Mouse (Mus musculus): ENCODE measurements around the gene Nrap. TPM values are rescaled to one million over a fixed set of nuclear protein-coding genes. Genes with fewer than 3 reads are reported as not detected.

Nrap gene
- polyA plus RNA-seq, 1 experiment from 2014 or later = 0.07 TPM

GRCm38 (mm10) chr19:56349295-56349694 lies 40.5 kb downstream of the Nrap start:
- peaks cover 19% of the 10 kb centered on the region for H3K4me1 ChIP-seq
- H3K36me3 ChIP-seq (replicated peaks) = no peaks in the 10 kb centered on the region
- H3K9me3 ChIP-seq = 0 out of 2 replicates have a peak, but pooled peaks cover 3% of the 10 kb centered on the region
- peaks cover 18% of the 10 kb centered on the region for H3K27me3 ChIP-seq (replicated peaks; ENCODE audit: low read depth, poor library complexity, severe bottlenecking)
- no peak overlapping the region for H3K4me3 ChIP-seq
- peak; percentile 48 for DNase-seq (ENCODE audit: low spot score)
- H3K27ac ChIP-seq (replicated peaks) = no peak overlapping the region
- WGBS = 26% methylated on average over 6 of the region's 6 CpGs

- no peaks in the 10 kb centered on the region for H3K9me3 ChIP-seq
- DNase-seq (ENCODE audit: low spot score) = no peak
- peaks cover 28% of the 10 kb centered on the region for H3K27me3 ChIP-seq (replicated peaks; ENCODE audit: low read depth, poor library complexity, severe bottlenecking)
- H3K36me3 ChIP-seq (replicated peaks) = no peaks in the 10 kb centered on the region
- H3K4me3 ChIP-seq = no peak overlapping the region
- 52% methylated on average over 13 of the region's 13 CpGs for WGBS
- peaks cover 27% of the 10 kb centered on the region for H3K4me1 ChIP-seq
- H3K27ac ChIP-seq (replicated peaks) = no peak overlapping the region
Observed at GRCm38 (mm10) chr19:56346750-56347149, 43.1 kb downstream of the Nrap start.

GRCm38 (mm10) chr19:56346016-56346415 lies 43.8 kb downstream of the Nrap start:
- Histone ChIP-seq H3K4me1 (peaks cover 27% of the 10 kb centered on the region), H3K9me3 (no peaks in the 10 kb centered on the region), H3K27me3 (replicated peaks; ENCODE audit: low read depth, poor library complexity, severe bottlenecking) (peaks cover 28% of the 10 kb centered on the region), H3K27ac (replicated peaks) (no peak overlapping the region), H3K4me3 (no peak overlapping the region), H3K36me3 (replicated peaks) (no peaks in the 10 kb centered on the region)
- DNase-seq (ENCODE audit: low spot score) = no peak
- WGBS = 77% methylated on average over 3 of the region's 3 CpGs

- Histone ChIP-seq H3K9me3 (no peaks in the 10 kb centered on the region), H3K27me3 (replicated peaks; ENCODE audit: low read depth, poor library complexity, severe bottlenecking) (peaks cover 28% of the 10 kb centered on the region), H3K4me1 (peaks cover 16% of the 10 kb centered on the region), H3K36me3 (replicated peaks) (no peaks in the 10 kb centered on the region), H3K4me3 (no peak overlapping the region), H3K27ac (replicated peaks) (peak overlapping the region; percentile 15)
- WGBS = 51% methylated on average over 26 of the region's 26 CpGs
- DNase-seq (ENCODE audit: low spot score) = peak; percentile 47
Observed at GRCm38 (mm10) chr19:56343869-56344563, 45.8 kb downstream of the Nrap start.

GRCm38 (mm10) chr19:56342006-56342405 lies 47.8 kb downstream of the Nrap start:
- no peak overlapping the region for H3K4me3 ChIP-seq
- H3K27ac ChIP-seq (replicated peaks) = no peak overlapping the region
- no peaks in the 10 kb centered on the region for H3K9me3 ChIP-seq
- 89% methylated on average over 8 of the region's 8 CpGs for WGBS
- H3K27me3 ChIP-seq (replicated peaks; ENCODE audit: low read depth, poor library complexity, severe bottlenecking) = peaks cover 28% of the 10 kb centered on the region
- no peak for DNase-seq (ENCODE audit: low spot score)
- peaks cover 16% of the 10 kb centered on the region for H3K4me1 ChIP-seq
- H3K36me3 ChIP-seq (replicated peaks) = no peaks in the 10 kb centered on the region

GRCm38 (mm10) chr19:56336826-56337225 lies 53.0 kb downstream of the Nrap start:
- no peaks in the 10 kb centered on the region for H3K4me1 ChIP-seq

GRCm38 (mm10) chr19:56336321-56336720 lies 53.5 kb downstream of the Nrap start:
- 92% methylated on average over 17 of the region's 17 CpGs for whole genome bisulfite sequencing
- Histone ChIP-seq H3K4me3 (no peak overlapping the region), H3K27me3 (replicated peaks; ENCODE audit: low read depth, poor library complexity, severe bottlenecking) (no peaks in the 10 kb centered on the region; the same call in 1 of the 2 replicates), H3K9me3 (no peaks in the 10 kb centered on the region), H3K36me3 (replicated peaks) (no peaks in the 10 kb centered on the region), H3K27ac (replicated peaks) (no peak overlapping the region), H3K4me1 (no peaks in the 10 kb centered on the region)
- DNase-seq (ENCODE audit: low spot score) = no peak

More at GRCm38 (mm10) chr19:56336826-56337225, 53.0 kb downstream of the Nrap start:
- Histone ChIP-seq H3K4me3 (no peak overlapping the region), H3K36me3 (replicated peaks) (no peaks in the 10 kb centered on the region), H3K27me3 (replicated peaks; ENCODE audit: low read depth, poor library complexity, severe bottlenecking) (no peaks in the 10 kb centered on the region; the same call in 1 of the 2 replicates), H3K27ac (replicated peaks) (no peak overlapping the region), H3K9me3 (no peaks in the 10 kb centered on the region)
- no peak for DNase-seq (ENCODE audit: low spot score)
- WGBS = 80% methylated on average over 12 of the region's 12 CpGs

GRCm38 (mm10) chr19:56326243-56326855 lies 63.5 kb downstream of the Nrap start:
- H3K27me3 ChIP-seq (replicated peaks; ENCODE audit: low read depth, poor library complexity, severe bottlenecking) = peaks cover 20% of the 10 kb centered on the region
- H3K4me1 ChIP-seq = peaks cover 24% of the 10 kb centered on the region
- H3K9me3 ChIP-seq = no peaks in the 10 kb centered on the region
- H3K4me3 ChIP-seq = no peak overlapping the region
- 61% methylated on average over 21 of the region's 21 CpGs for WGBS
- DNase-seq (ENCODE audit: low spot score) = peak; percentile 43
- H3K36me3 ChIP-seq (replicated peaks) = no peaks in the 10 kb centered on the region
- peak overlapping the region; percentile 35; the same call in 1 of the 2 replicates for H3K27ac ChIP-seq (replicated peaks)

- H3K27ac ChIP-seq (replicated peaks) = peak overlapping the region; percentile 35
- no peak overlapping the region for H3K4me3 ChIP-seq
- no peaks in the 10 kb centered on the region for H3K36me3 ChIP-seq (replicated peaks)
- no peaks in the 10 kb centered on the region for H3K9me3 ChIP-seq
- peaks cover 27% of the 10 kb centered on the region for H3K27me3 ChIP-seq (replicated peaks; ENCODE audit: low read depth, poor library complexity, severe bottlenecking)
- WGBS = 71% methylated on average over 10 of the region's 10 CpGs
- H3K4me1 ChIP-seq = peaks cover 31% of the 10 kb centered on the region
- DNase-seq (ENCODE audit: low spot score) = no peak
Observed at GRCm38 (mm10) chr19:56325676-56326075, 64.2 kb downstream of the Nrap start.

- Histone ChIP-seq H3K4me3 (no peak overlapping the region), H3K27me3 (replicated peaks; ENCODE audit: low read depth, poor library complexity, severe bottlenecking) (peaks cover 44% of the 10 kb centered on the region), H3K36me3 (replicated peaks) (no peaks in the 10 kb centered on the region), H3K27ac (replicated peaks) (peak overlapping the region; percentile 26), H3K4me1 (peaks cover 45% of the 10 kb centered on the region), H3K9me3 (no peaks in the 10 kb centered on the region)
- 71% methylated on average over 12 of the region's 12 CpGs for WGBS
- peak; percentile 34 for DNase-seq (ENCODE audit: low spot score)
Observed at GRCm38 (mm10) chr19:56321303-56321920, 68.4 kb downstream of the Nrap start.

GRCm38 (mm10) chr19:56320186-56320860 lies 69.5 kb downstream of the Nrap start:
- no peaks in the 10 kb centered on the region for H3K36me3 ChIP-seq (replicated peaks)
- H3K9me3 ChIP-seq = no peaks in the 10 kb centered on the region
- peak overlapping the region; percentile 40 for H3K4me3 ChIP-seq
- H3K4me1 ChIP-seq = peaks cover 34% of the 10 kb centered on the region
- 20% methylated on average over 26 of the region's 26 CpGs for WGBS
- peak overlapping the region; percentile 82 for H3K27ac ChIP-seq (replicated peaks)
- DNase-seq (ENCODE audit: low spot score) = peak; percentile 72
- H3K27me3 ChIP-seq (replicated peaks; ENCODE audit: low read depth, poor library complexity, severe bottlenecking) = peaks cover 43% of the 10 kb centered on the region

- Histone ChIP-seq H3K36me3 (replicated peaks) (no peaks in the 10 kb centered on the region), H3K27ac (replicated peaks) (peak overlapping the region; percentile 82), H3K4me3 (no peak overlapping the region), H3K9me3 (no peaks in the 10 kb centered on the region), H3K27me3 (replicated peaks; ENCODE audit: low read depth, poor library complexity, severe bottlenecking) (peaks cover 39% of the 10 kb centered on the region), H3K4me1 (peaks cover 31% of the 10 kb centered on the region)
- 87% methylated on average over 6 of the region's 6 CpGs for whole genome bisulfite sequencing
- DNase-seq (ENCODE audit: low spot score) = no peak
Observed at GRCm38 (mm10) chr19:56319629-56320028, 70.2 kb downstream of the Nrap start.
